Mouse (Mus musculus): Measurements from ENCODE around the gene Tex52. TPM values are rescaled to one million over a fixed set of nuclear protein-coding genes. Genes with fewer than 3 reads are reported as not detected.

Gene Tex52
- polyA plus RNA-seq, 1 experiment from 2014 or later = 0.55 TPM

GRCm38 (mm10) chr6:128418076-128418475 lies 42.8 kb downstream of the Tex52 start:
- 94% methylated on average over 1 of the region's 1 CpGs for WGBS
- Histone ChIP-seq H3K9ac (replicated peaks) (no peak overlapping the region), H3K4me2 (replicated peaks) (no peak overlapping the region), H3K4me1 (no peaks in the 10 kb centered on the region), H3K36me3 (peaks cover 24% of the 10 kb centered on the region), H3K4me3 (no peak overlapping the region), H3K27me3 (no peaks in the 10 kb centered on the region), H3K9me3 (no peaks in the 10 kb centered on the region), H3K27ac (replicated peaks) (no peak overlapping the region)
- no peak for ATAC-seq (ENCODE audit: low FRiP score, low read depth)

- H3K9ac ChIP-seq (replicated peaks) = no peak overlapping the region
- H3K9me3 ChIP-seq = no peaks in the 10 kb centered on the region
- H3K4me3 ChIP-seq = no peak overlapping the region
- no peak for ATAC-seq (ENCODE audit: low FRiP score, low read depth)
- 93% methylated on average over 2 of the region's 2 CpGs for WGBS
- H3K27me3 ChIP-seq = no peaks in the 10 kb centered on the region
- H3K4me2 ChIP-seq (replicated peaks) = no peak overlapping the region
- no peak overlapping the region for H3K27ac ChIP-seq (replicated peaks)
- H3K36me3 ChIP-seq = peaks cover 15% of the 10 kb centered on the region; the same call in 1 of the 2 replicates
- peaks cover 5% of the 10 kb centered on the region; the same call in 1 of the 2 replicates for H3K4me1 ChIP-seq
Observed at GRCm38 (mm10) chr6:128421036-128421435, 45.8 kb downstream of the Tex52 start.

- WGBS = 92% methylated on average over 3 of the region's 3 CpGs
- Histone ChIP-seq H3K36me3 (peaks cover 14% of the 10 kb centered on the region; the same call in 1 of the 2 replicates), H3K4me3 (no peak overlapping the region), H3K27me3 (no peaks in the 10 kb centered on the region), H3K9ac (replicated peaks) (no peak overlapping the region), H3K9me3 (no peaks in the 10 kb centered on the region), H3K4me2 (replicated peaks) (no peak overlapping the region), H3K4me1 (peaks cover 5% of the 10 kb centered on the region; the same call in 1 of the 2 replicates), H3K27ac (replicated peaks) (no peak overlapping the region)
- no peak for ATAC-seq (ENCODE audit: low FRiP score, low read depth)
Observed at GRCm38 (mm10) chr6:128421480-128421879, 46.2 kb downstream of the Tex52 start.

- H3K27ac ChIP-seq (replicated peaks) = peak overlapping the region; percentile 97
Observed at GRCm38 (mm10) chr6:128423496-128424268, 48.4 kb downstream of the Tex52 start.

GRCm38 (mm10) chr6:128424269-128425019 lies 49.2 kb downstream of the Tex52 start, which contains the start of gene Itfg2:
Gene Itfg2 (minus strand): TSS chr6:128424931.
- peak; percentile 95 for ATAC-seq (ENCODE audit: low FRiP score, low read depth)
- WGBS = under 1% methylated on average over 42 of the region's 42 CpGs
- H3K27me3 ChIP-seq = no peaks in the 10 kb centered on the region

More at GRCm38 (mm10) chr6:128423496-128424268, 48.4 kb downstream of the Tex52 start:
- peaks cover 25% of the 10 kb centered on the region for H3K36me3 ChIP-seq
- H3K4me2 ChIP-seq (replicated peaks) = peak overlapping the region; percentile 72
- WGBS = 50% methylated on average over 15 of the region's 16 CpGs
- peaks cover 5% of the 10 kb centered on the region; the same call in 1 of the 2 replicates for H3K4me1 ChIP-seq
- H3K9ac ChIP-seq (replicated peaks) = peak overlapping the region; percentile 76
- H3K4me3 ChIP-seq = peak overlapping the region; percentile 62
- no peaks in the 10 kb centered on the region for H3K27me3 ChIP-seq
- 0 out of 2 replicates have a peak, but pooled peaks have one; percentile 24 for ATAC-seq (ENCODE audit: low FRiP score, low read depth)
- no peaks in the 10 kb centered on the region for H3K9me3 ChIP-seq

GRCm38 (mm10) chr6:128425046-128425445 lies 49.8 kb downstream of the Tex52 start:
- peak overlapping the region; percentile 76; the same call in 1 of the 2 replicates for H3K9ac ChIP-seq (replicated peaks)
- peaks cover 28% of the 10 kb centered on the region for H3K36me3 ChIP-seq
- WGBS = 18% methylated on average over 9 of the region's 9 CpGs
- H3K4me3 ChIP-seq = peak overlapping the region; percentile 62
- H3K4me1 ChIP-seq = peaks cover 5% of the 10 kb centered on the region; the same call in 1 of the 2 replicates
- no peaks in the 10 kb centered on the region for H3K9me3 ChIP-seq
- peak overlapping the region; percentile 97 for H3K27ac ChIP-seq (replicated peaks)
- no peaks in the 10 kb centered on the region for H3K27me3 ChIP-seq
- H3K4me2 ChIP-seq (replicated peaks) = peak overlapping the region; percentile 72
- peak; percentile 11; the same call in 1 of the 2 replicates for ATAC-seq (ENCODE audit: low FRiP score, low read depth)

More at GRCm38 (mm10) chr6:128424269-128425019, 49.2 kb downstream of the Tex52 start, which contains the start of gene Itfg2:
- H3K27ac ChIP-seq (replicated peaks) = peak within 1 kb of the TSS; percentile 97
- H3K4me2 ChIP-seq (replicated peaks) = peak within 1 kb of the TSS; percentile 72
- H3K36me3 ChIP-seq = peaks cover 29% of the 10 kb centered on the region
- no peaks in the 10 kb centered on the region for H3K9me3 ChIP-seq
- H3K4me3 ChIP-seq = peak within 1 kb of the TSS; percentile 62
- peaks cover 5% of the 10 kb centered on the region; the same call in 1 of the 2 replicates for H3K4me1 ChIP-seq
- peak within 1 kb of the TSS; percentile 76 for H3K9ac ChIP-seq (replicated peaks)

GRCm38 (mm10) chr6:128427571-128427970 lies 52.3 kb downstream of the Tex52 start:
- Histone ChIP-seq H3K9ac (replicated peaks) (no peak overlapping the region), H3K9me3 (no peaks in the 10 kb centered on the region), H3K4me1 (peaks cover 5% of the 10 kb centered on the region; the same call in 1 of the 2 replicates), H3K4me2 (replicated peaks) (no peak overlapping the region), H3K4me3 (no peak overlapping the region), H3K27ac (replicated peaks) (no peak overlapping the region), H3K36me3 (peaks cover 46% of the 10 kb centered on the region), H3K27me3 (no peaks in the 10 kb centered on the region)
- 92% methylated on average over 5 of the region's 5 CpGs for WGBS
- no peak for ATAC-seq (ENCODE audit: low FRiP score, low read depth)

- Histone ChIP-seq H3K9ac (replicated peaks) (no peak overlapping the region), H3K4me1 (no peaks in the 10 kb centered on the region), H3K27me3 (no peaks in the 10 kb centered on the region), H3K4me2 (replicated peaks) (no peak overlapping the region), H3K9me3 (no peaks in the 10 kb centered on the region), H3K27ac (replicated peaks) (no peak overlapping the region), H3K4me3 (no peak overlapping the region), H3K36me3 (peaks cover 64% of the 10 kb centered on the region)
- ATAC-seq (ENCODE audit: low FRiP score, low read depth) = no peak
- WGBS = 96% methylated on average over 2 of the region's 2 CpGs
Observed at GRCm38 (mm10) chr6:128429300-128429699, 54.0 kb downstream of the Tex52 start.

- Histone ChIP-seq H3K27ac (replicated peaks) (no peak overlapping the region), H3K4me3 (no peak overlapping the region), H3K4me1 (no peaks in the 10 kb centered on the region), H3K9me3 (no peaks in the 10 kb centered on the region), H3K4me2 (replicated peaks) (no peak overlapping the region), H3K9ac (replicated peaks) (no peak overlapping the region), H3K36me3 (peaks cover 69% of the 10 kb centered on the region), H3K27me3 (no peaks in the 10 kb centered on the region)
- 92% methylated on average over 6 of the region's 6 CpGs for WGBS
- no peak for ATAC-seq (ENCODE audit: low FRiP score, low read depth)
Observed at GRCm38 (mm10) chr6:128429826-128430225, 54.6 kb downstream of the Tex52 start.

- no peak for ATAC-seq (ENCODE audit: low FRiP score, low read depth)
- H3K4me1 ChIP-seq = peaks cover 12% of the 10 kb centered on the region
- H3K27ac ChIP-seq (replicated peaks) = no peak overlapping the region
- H3K36me3 ChIP-seq = peaks cover 85% of the 10 kb centered on the region
- no peaks in the 10 kb centered on the region for H3K9me3 ChIP-seq
- H3K4me2 ChIP-seq (replicated peaks) = no peak overlapping the region
- WGBS = 91% methylated on average over 13 of the region's 13 CpGs
- H3K4me3 ChIP-seq = no peak overlapping the region
- no peaks in the 10 kb centered on the region for H3K27me3 ChIP-seq
- H3K9ac ChIP-seq (replicated peaks) = no peak overlapping the region
Observed at GRCm38 (mm10) chr6:128432356-128432915, 57.2 kb downstream of the Tex52 start.

- H3K36me3 ChIP-seq = peaks cover 75% of the 10 kb centered on the region
- 95% methylated on average over 13 of the region's 13 CpGs for WGBS
- H3K4me1 ChIP-seq = peaks cover 12% of the 10 kb centered on the region
- no peaks in the 10 kb centered on the region for H3K9me3 ChIP-seq
- H3K4me2 ChIP-seq (replicated peaks) = no peak overlapping the region
- H3K4me3 ChIP-seq = no peak overlapping the region
- ATAC-seq (ENCODE audit: low FRiP score, low read depth) = no peak
- no peaks in the 10 kb centered on the region for H3K27me3 ChIP-seq
- no peak overlapping the region for H3K9ac ChIP-seq (replicated peaks)
- no peak overlapping the region for H3K27ac ChIP-seq (replicated peaks)
Observed at GRCm38 (mm10) chr6:128433566-128433965, 58.3 kb downstream of the Tex52 start.

Data from midbrain, embryonic 12.5 days (tissue).